Mouse (Mus musculus) heart, adult 2 months (tissue): ENCODE results near the gene Rhot2.

Experiments
- CTCF ChIP-seq: fragments of 200-600 bp; IDR thresholded peaks from 2 replicates; pipeline ENCODE4 v1.8.1; 2022; ENCODE audit warnings: antibody characterized with exemption, mild to moderate bottlenecking, moderate library complexity
- POLR2A ChIP-seq: fragments of 200-500 bp; IDR thresholded peaks from 2 replicates; pipeline ENCODE4 v1.6.1; 2011; ENCODE audit warnings: mild to moderate bottlenecking, low read depth, low read length, control low read depth; ENCODE audit not compliant: insufficient read depth

DNA sequence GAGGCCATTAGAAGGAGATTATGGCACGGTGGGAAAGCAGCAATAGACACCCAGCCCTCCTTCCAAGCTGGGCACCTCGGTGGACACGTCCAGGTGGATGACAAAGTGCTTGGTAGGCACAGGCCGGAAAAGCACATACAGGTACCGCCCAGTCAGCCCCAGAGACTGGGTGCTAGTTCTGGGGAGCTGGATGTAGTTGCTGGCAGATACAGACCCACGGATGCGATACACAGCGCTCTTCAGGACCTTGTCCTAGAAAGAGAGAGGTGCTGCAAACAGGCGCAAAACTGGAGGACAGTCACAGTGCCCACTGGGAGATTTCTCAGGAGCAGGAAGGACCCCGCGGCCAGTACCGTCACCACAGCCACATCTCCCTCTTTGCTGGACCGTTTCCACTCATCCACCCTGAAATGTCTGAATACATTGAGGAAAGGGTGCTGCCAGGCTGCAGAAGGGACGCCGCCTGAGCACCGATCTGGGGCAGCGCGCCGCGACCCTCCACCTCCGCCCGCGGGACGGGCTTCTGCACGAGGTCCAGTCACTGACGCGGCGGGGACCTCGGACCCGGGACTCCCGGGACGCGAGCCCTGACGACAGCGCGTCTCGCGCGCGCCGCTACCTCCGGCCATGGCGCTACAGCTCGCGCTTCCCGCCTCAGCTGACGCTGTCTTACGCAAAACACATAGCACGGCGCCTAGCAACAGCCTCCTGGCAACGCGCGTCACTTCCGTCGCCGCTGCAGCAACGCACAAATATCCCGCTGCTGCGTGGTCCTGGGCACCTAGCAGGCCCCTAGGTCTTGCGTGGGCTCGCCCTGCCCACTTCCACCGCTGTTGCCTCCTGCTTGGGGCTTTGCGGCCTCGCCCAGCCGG, 16.4 kb upstream of the Rhot2 start, which contains the start of gene Wdr90:
- TF ChIP-seq POLR2A, result peak; percentile 88
- peak; percentile 60 for TF ChIP-seq CTCF
